Mouse (Mus musculus): ENCODE measurements around the gene Pou3f4. TPM values are rescaled to one million over a fixed set of nuclear protein-coding genes. Genes with fewer than 3 reads are reported as not detected.
"Not testable (repeated sequence)": the region's sequence is repeated elsewhere in the genome, so short reads cannot be mapped to it uniquely, and the experiment has no call there.

The Pou3f4 gene
- total RNA-seq (2017), result not detected in 2 replicates

DNA sequence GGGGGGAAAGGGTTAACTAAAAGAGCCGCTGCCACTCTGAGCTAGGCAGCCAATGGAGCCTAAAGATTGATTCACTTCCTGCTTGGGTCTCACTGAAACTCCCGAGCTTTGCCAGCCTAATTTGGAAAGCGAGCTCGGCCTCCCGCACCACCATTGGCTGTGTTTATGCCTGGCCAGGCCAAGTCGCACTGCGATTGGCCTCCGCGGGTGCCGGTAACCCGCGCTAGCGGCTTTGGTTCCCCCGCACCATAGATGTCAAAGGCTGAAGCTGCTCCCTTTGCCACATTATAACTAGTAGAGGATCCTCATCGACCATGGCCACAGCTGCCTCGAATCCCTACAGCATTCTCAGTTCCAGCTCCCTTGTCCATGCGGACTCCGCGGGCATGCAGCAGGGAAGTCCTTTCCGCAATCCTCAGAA lies at the start of gene Pou3f4:
Pou3f4 (plus strand) TSS at position 130 of the 421 bp plus-strand sequence.
- no peak for ATAC-seq (replicated peaks; ENCODE audit: low read depth, poor library complexity, severe bottlenecking)

DNA sequence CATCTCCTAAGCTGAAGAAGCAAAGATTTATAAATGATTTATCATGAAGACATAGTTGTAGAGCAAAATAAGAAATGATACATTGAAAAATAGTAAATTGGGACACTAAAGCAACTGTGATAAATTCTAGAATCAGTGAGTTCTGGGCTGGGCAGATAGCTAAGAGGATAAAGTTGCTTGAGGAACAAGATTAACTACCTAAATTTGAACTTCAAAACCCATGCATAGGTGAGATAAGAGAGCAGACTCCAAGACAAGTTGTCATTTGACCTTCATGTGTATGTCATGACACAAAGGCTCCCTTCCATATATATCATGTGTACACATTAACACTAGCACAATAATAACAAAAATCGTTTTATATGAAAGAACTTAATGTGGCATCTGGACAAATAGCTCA lies 48.1 kb upstream of the Pou3f4 start:
- ATAC-seq (replicated peaks; ENCODE audit: low read depth, poor library complexity, severe bottlenecking), result no peak

DNA sequence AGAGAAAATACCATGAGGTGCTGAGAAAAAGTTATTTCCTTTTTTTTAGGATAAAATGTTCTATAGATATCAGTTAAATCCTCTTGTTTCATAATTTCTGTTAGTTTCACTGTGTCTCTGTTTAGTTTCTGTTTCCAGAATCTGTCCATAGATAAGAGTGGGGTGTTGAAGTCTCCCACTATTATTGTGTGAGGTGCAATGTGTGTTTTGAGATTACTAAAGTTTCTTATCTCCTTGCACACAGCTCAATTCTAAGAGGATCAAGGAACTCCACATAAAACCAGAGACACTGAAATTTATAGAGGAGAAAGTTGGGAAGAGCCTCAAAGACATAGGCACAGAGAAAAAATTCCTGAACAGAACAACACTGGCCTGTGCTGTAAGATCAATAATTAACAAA lies 39.3 kb upstream of the Pou3f4 start:
- not testable (repeated sequence) for ATAC-seq (replicated peaks; ENCODE audit: low read depth, poor library complexity, severe bottlenecking)

DNA sequence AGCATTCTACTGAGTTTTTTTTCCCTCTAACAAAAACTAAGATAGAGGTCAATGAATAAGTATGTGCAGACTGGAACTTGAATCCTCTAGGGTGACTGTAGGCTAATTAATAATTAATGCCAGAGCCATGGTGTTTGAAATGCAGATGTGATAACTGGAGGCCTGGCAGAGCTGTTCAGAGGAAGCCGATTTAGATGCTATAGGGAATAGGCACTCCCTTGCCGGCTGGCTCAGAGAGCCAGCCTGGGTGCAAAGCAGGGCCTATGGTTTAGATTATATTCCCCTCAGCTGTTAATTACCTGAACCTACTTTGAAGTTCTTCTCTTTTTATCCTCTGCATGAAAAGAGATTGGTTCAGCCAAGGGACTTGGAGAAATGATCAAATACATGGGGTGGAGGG lies 11.6 kb upstream of the Pou3f4 start:
- ATAC-seq (replicated peaks; ENCODE audit: low read depth, poor library complexity, severe bottlenecking), result no peak

DNA sequence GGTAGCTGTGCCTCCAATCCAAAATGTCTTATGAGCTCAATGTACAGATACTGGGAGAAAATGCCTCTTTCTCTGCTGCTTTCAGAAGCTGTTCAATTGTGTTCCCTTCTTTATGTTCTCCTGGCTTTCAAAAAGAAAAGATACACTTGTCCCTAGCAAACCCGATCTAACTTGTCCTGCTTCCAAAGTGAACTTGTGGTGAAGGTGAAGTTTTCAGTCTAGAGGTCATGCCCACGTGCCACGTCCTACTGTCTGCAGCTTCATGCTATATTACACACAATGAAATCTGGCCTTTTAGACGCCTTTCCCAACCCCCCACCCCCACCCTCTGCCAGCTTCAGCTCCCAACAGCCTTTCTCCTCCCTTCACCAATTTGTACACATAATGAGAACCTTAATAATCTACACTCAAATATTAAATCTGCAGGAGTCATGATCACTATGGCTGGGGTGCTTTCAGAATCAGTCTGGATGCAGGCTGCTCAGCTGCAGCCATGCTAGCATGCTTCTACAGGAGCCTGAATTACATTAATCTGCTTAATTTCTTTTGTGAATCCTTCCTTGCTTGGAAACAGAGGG lies 4.0 kb upstream of the Pou3f4 start:
- ATAC-seq (replicated peaks; ENCODE audit: low read depth, poor library complexity, severe bottlenecking), result no peak

DNA sequence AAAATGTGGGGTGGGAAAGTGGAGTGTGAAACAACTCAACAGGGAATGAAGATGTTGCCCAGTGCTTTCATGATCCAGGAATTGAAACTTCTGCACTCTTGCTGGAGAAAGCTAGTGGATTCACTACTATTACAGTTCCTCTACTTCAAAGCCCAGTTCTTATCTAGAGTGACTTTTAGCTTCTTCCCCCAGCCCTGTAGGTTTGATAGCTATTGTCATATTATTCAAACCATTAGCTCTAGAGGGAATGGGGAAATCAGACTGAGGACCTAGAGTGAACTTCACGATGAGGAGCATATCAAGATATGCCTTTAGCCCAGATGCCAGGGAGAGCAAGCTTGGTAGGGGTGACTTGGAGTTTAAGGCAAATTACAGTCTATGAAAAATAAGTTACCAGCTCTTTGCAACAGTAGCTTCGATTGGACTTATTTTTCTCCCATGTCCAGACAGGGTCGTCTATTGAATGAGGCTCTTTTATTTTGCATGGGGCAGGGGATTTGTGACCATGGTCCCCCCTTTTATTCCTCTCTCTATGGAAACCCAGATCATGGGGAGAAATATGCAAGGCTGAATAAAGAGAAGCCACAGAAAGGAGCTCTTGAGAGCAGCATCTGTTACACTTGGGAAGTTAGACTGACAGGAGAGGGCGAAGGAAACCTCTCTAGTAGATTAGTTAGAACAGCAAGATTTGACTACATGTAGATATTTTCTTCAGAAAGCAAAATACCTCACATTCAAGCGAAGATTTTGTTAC lies 3.1 kb upstream of the Pou3f4 start:
- no peak for ATAC-seq (replicated peaks; ENCODE audit: low read depth, poor library complexity, severe bottlenecking)

DNA sequence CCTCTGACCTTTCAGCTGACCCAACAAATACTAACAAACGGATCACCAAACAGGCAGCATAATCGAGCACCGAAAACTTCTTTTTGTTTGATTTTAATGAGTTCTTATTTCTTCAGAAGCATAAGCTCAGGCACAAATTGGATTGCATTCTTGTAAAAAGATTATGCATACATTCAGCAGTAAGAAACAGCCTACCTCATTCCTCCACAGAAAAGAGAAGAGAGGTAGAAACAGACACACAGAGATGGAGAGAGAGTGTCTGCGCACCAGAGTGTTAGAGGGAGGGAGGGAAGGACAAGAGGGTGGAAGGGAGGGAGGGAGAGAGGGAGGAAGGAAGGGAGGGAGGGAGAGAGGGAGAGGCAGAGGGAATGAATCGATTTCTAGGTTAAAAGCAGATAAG lies 2.0 kb upstream of the Pou3f4 start:
- no peak for ATAC-seq (replicated peaks; ENCODE audit: low read depth, poor library complexity, severe bottlenecking)

DNA sequence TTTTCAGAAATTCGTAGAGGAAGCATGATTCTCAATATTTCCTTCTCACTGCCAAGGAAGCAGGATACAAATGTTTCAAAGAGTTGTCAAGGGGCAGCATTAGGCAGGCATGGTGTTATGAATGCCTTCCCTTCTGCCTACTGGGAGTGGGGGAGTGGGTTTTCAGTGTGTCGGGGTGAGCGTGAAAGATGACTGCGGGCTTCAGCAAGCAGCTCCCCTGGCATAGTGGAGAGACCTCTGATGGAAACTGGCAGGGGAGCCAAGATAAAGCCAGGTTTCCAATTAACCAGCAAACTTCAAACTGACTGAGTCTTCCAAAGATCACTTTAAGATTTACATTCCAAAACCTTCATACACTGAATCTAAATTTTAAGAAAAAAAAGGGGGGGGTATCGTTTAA lies 679 bp upstream of the Pou3f4 start:
- ATAC-seq (replicated peaks; ENCODE audit: low read depth, poor library complexity, severe bottlenecking), result no peak

DNA sequence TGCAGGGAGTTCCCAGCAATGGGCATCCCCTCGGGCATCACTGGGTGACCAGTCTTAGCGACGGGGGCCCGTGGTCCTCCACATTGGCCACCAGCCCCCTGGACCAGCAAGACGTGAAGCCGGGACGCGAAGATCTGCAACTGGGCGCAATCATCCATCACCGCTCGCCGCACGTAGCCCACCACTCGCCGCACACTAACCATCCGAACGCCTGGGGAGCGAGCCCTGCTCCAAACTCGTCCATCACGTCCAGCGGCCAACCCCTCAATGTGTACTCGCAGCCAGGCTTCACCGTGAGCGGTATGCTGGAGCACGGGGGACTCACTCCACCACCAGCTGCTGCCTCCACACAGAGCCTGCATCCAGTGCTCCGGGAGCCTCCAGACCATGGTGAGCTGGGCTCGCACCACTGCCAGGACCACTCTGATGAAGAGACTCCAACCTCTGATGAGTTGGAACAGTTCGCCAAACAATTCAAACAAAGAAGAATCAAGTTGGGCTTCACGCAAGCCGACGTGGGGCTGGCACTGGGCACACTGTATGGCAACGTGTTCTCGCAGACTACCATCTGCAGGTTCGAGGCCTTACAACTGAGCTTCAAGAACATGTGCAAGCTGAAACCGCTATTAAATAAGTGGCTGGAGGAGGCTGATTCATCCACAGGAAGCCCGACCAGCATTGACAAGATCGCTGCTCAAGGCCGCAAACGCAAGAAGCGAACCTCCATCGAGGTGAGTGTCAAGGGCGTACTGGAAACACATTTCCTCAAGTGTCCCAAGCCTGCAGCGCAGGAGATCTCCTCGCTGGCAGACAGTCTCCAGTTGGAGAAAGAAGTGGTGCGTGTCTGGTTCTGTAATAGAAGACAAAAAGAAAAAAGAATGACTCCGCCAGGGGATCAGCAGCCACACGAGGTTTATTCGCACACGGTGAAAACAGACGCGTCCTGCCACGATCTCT lies 790 bp downstream of the Pou3f4 start:
- ATAC-seq (replicated peaks; ENCODE audit: low read depth, poor library complexity, severe bottlenecking), result no peak

DNA sequence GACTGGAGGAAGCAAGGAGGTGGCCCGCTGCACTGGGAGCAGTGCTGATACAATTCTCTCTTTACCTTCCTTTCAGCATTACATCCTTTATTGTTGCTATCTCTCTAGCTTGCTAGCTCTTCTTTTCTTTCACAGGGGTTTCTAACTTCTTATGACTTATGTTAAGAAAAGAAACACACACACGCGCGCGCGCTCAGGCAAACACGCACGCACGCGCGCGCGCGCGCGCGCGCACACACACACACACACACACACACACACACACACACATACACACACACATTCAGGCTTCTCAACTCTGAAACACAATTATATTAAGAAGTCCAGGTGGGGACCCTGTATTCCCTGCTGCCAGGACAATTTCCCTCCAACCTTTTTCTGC lies 1.5 kb downstream of the Pou3f4 start:
- ATAC-seq (replicated peaks; ENCODE audit: low read depth, poor library complexity, severe bottlenecking), result no peak

DNA sequence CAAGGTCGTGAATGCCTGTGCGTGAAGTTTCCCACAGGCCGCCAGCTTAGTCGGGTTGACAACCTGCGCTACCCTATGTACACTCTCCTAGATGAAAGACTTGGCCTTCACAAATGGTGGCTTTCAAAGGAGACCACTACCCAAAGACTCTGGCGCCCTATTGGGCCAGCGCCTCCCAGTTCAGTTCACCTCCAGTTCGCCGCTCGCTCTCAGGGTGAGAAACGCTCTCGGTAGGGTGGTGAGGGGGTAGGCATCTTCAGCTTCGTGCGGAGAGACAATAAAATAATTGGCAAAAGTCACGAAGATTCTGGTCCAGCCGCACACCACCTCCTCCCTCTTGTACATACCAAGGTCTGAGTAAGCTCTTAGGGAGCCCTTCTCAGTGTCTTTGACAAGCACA lies 2.5 kb downstream of the Pou3f4 start:
- no peak for ATAC-seq (replicated peaks; ENCODE audit: low read depth, poor library complexity, severe bottlenecking)

DNA sequence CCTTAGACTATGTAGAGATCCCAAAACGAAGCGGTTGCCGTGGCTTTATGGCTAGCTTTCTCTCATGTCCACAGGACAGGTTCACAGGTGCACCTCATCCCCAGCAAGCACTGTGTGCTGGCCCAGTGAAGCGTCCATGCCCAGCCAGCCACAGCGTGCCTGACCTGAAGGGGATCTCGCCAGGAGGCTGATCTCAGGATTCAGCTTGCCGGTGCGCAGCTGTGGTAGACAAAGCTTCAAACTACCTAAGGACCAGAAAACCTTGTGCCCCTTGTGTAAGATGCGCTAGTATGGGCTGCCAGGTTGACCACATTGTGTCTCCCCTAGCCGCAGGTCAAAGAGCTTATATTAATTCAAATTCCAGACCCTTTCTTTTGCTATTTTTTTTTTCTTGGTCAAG lies 3.1 kb downstream of the Pou3f4 start:
- ATAC-seq (replicated peaks; ENCODE audit: low read depth, poor library complexity, severe bottlenecking), result no peak

DNA sequence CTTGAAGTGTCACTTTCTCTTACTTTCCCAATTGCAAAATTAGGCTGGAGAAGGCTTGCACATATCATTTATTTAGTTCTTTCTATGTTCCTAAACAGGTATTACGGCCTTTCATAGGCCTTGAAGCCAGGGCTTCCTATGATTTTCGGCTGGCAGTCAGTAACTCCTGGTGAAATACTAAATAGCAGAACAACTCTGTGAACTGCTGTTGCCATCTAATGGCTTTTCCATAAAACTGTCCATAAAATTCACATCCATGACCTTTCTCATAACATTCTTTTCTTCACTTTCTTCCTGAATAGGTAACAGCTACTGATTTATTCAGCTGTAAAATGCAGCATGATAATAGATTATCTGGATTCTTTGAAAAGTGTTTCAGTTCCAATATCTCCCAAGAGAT lies 23.4 kb downstream of the Pou3f4 start:
- ATAC-seq (replicated peaks; ENCODE audit: low read depth, poor library complexity, severe bottlenecking), result no peak

DNA sequence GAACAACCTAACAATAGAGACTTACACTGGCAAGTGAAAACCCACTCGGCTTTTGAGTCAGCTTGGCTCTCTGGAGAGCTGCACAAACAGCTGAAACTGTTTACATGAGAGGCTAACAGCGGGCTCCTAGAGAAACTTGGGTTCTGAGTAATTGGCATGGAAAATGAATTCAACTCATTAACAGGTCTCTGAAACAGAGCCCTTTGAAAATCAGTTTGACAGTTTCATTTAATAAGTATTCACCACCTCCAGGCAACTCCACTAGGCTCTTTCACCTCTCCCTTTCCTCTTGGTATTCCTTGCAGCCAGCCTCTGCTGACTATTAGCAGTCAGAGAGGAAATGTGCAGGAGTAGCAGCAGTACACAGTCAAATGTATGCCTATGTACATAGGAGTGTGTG lies 37.2 kb downstream of the Pou3f4 start:
- ATAC-seq (replicated peaks; ENCODE audit: low read depth, poor library complexity, severe bottlenecking), result no peak

Measured in common myeloid progenitor, adult 5-6 weeks (primary cell).